Mouse (Mus musculus) limb, embryonic 10.5 days (tissue): Measurements from ENCODE around the gene I830077J02Rik. TPM values are rescaled to one million over a fixed set of nuclear protein-coding genes. Genes with fewer than 3 reads are reported as not detected.
"Not testable (repeated sequence)": the region's sequence is repeated elsewhere in the genome, so short reads cannot be mapped to it uniquely, and the experiment has no call there.

Experiments used
- DNase-seq: peaks from one replicate; pipeline ENCODE4 v3.0.0-alpha.2; 2017; ENCODE audit warnings: low spot score
- H3K27ac ChIP-seq: fragments of 300-500 bp; sonication (generic); 2 replicates; pipeline ENCODE4 v1.5.1; 2016; ENCODE audit warnings: mild to moderate bottlenecking
- H3K27me3 ChIP-seq: fragments of 300-500 bp; sonication (generic); 2 replicates; pipeline ENCODE4 v1.6.1; 2016; ENCODE audit warnings: low read depth, mild to moderate bottlenecking; ENCODE audit not compliant: poor library complexity, severe bottlenecking
- H3K36me3 ChIP-seq: fragments of 300-500 bp; sonication (generic); 2 replicates; pipeline ENCODE4 v1.6.1; 2016; ENCODE audit warnings: mild to moderate bottlenecking, moderate library complexity
- H3K4me1 ChIP-seq: fragments of 300-500 bp; sonication (generic); 2 replicates; pipeline ENCODE4 v1.6.1; 2016
- H3K4me3 ChIP-seq: fragments of 300-500 bp; sonication (generic); 2 replicates; pipeline ENCODE4 v1.5.1; 2016; ENCODE audit warnings: mild to moderate bottlenecking, moderate library complexity
- H3K9me3 ChIP-seq: fragments of 300-500 bp; sonication (generic); replicated peaks from 2 replicates; pipeline ENCODE4 v1.6.1; 2016; ENCODE audit warnings: mild to moderate bottlenecking
- WGBS: fragments of 180-500 bp; shearing (Covaris S2); methylation state at CpG from one replicate; pipeline ENCODE4 v1.1.7; 2016; 5-methylcytosine and 5-hydroxymethylcytosine counted together
- polyA plus RNA-seq: library from polyadenylated mRNA; unstranded; fragments of >200 nt; fragmentation: Nextera tagmentation; extraction: Ambion mirVana; gene quantifications from 2 replicates; pipeline ENCODE4 v1.2.1, GENCODE M21; 2016

The I830077J02Rik gene
- polyA plus RNA-seq, 1 experiment from 2014 or later: 0.41 TPM

DNA sequence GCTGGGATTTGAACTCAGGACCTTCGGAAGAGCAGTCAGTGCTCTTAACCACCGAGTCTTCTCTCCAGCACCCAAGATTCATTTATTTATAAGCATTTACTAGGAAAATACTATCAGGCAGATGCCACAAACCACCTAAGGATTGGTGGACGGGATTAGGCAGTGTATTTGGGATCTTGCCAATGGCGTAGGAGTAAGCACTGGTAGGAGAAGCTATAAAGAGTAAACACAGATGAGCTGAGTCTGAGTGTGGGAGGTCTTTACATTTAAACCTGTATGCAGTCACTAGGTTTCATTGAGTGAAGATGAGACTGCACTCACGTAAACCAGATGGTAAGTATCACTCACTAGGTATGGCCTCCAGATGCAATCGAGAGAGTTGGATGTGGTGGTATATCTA, 1.5 kb upstream of the I830077J02Rik start:
- DNase-seq: no peak
- H3K9me3 ChIP-seq: no peaks in the 10 kb centered on the region
- no peaks in the 10 kb centered on the region for H3K27me3 ChIP-seq
- no peak overlapping the region for H3K27ac ChIP-seq
- WGBS: 94% methylated on average over 6 of the region's 6 CpGs
- peaks cover 18% of the 10 kb centered on the region for H3K36me3 ChIP-seq
- H3K4me1 ChIP-seq: no peaks in the 10 kb centered on the region
- no peak overlapping the region for H3K4me3 ChIP-seq

DNA sequence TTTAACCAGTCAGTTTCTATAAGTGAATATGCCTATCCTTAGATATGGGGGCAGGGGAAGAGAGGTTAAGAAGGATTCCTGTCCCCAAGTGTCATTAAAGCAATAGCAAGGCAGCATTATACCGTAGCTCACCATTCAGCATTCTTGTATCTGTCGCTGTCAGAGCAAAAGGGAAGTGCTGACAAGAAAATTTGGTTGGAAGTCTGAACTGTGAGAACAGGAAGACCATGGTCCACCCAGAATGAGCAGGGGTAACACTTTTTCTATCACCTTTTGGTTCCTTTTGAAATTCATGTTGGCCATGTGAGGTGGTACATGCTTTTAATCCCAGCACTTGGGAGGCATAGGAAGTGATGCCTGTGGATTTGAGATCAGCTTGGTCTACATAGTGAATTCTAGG, 1.4 kb downstream of the I830077J02Rik start:
- no peaks in the 10 kb centered on the region for H3K9me3 ChIP-seq
- no peak overlapping the region for H3K27ac ChIP-seq
- no peak for DNase-seq
- no peaks in the 10 kb centered on the region for H3K36me3 ChIP-seq
- H3K4me1 ChIP-seq: no peaks in the 10 kb centered on the region
- WGBS: 91% methylated on average over 2 of the region's 2 CpGs
- no peak overlapping the region for H3K4me3 ChIP-seq
- no peaks in the 10 kb centered on the region for H3K27me3 ChIP-seq

DNA sequence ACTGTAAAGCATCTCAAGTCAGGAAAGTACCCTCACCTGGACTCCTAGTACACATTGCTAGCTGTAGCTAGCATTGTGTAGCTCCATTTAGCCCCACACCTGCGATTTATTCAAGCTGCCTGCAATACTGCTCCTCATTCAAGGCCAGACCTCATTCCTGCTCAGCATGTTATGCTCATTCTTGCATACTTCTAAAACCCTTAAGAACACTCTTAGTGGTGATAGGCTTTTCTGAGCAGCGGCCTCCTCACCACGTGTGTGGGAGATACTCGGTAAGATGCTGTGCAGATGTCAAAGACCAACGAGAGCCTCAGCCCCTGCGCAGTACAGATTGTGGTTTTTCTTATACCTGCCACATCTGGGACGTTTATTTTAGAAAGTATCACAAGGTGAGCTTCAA, 2.6 kb downstream of the I830077J02Rik start:
- no peak for DNase-seq
- 90% methylated on average over 7 of the region's 7 CpGs for WGBS
- Histone ChIP-seq H3K4me3 (no peak overlapping the region), H3K36me3 (no peaks in the 10 kb centered on the region), H3K4me1 (no peaks in the 10 kb centered on the region), H3K9me3 (no peaks in the 10 kb centered on the region), H3K27ac (no peak overlapping the region), H3K27me3 (no peaks in the 10 kb centered on the region)

DNA sequence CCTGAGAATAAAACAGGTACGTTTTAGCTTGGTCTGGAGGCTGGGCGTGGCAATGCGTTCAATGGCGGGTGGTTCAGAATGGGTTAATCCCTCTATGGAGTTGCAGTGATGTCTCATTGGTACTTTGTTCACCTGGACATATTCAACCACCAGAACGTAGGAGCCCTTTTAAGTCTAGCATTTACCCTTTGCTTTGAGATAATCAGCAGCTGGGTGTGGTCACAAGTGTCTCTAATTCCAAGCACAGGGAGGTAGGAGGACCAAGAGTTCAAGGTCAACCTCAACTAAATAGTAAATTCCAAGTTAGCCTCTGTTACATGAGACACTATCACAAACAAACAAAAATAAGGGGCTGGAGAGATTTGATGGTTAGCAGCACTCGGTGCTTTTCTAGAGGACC, 3.7 kb downstream of the I830077J02Rik start:
- Histone ChIP-seq H3K4me1 (no peaks in the 10 kb centered on the region), H3K27ac (no peak overlapping the region), H3K36me3 (no peaks in the 10 kb centered on the region), H3K4me3 (no peak overlapping the region), H3K9me3 (no peaks in the 10 kb centered on the region), H3K27me3 (no peaks in the 10 kb centered on the region)
- DNase-seq: no peak
- 89% methylated on average over 6 of the region's 6 CpGs for WGBS

DNA sequence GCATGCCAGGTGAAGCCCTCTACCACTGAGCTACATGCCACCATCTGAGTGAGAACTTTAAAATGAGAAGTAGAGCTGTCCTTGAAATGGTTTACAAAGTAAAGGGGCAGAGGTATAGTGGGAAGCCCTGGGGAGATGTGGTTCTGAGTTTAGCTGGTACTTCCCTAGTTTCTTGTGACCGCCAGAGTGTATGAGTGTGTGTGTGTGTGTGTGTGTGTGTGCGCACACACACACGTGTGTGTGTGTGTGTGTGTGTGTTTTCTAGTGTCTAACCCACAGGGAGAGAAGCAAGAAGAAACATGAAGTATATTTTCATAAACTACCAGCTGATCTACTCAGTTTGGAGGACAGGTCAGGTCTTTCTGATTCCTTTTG, 4.3 kb downstream of the I830077J02Rik start:
- Histone ChIP-seq H3K4me3 (no peak overlapping the region), H3K9me3 (no peaks in the 10 kb centered on the region), H3K27me3 (no peaks in the 10 kb centered on the region), H3K4me1 (no peaks in the 10 kb centered on the region), H3K27ac (no peak overlapping the region), H3K36me3 (no peaks in the 10 kb centered on the region)
- 90% methylated on average over 3 of the region's 3 CpGs for WGBS
- DNase-seq: no peak

DNA sequence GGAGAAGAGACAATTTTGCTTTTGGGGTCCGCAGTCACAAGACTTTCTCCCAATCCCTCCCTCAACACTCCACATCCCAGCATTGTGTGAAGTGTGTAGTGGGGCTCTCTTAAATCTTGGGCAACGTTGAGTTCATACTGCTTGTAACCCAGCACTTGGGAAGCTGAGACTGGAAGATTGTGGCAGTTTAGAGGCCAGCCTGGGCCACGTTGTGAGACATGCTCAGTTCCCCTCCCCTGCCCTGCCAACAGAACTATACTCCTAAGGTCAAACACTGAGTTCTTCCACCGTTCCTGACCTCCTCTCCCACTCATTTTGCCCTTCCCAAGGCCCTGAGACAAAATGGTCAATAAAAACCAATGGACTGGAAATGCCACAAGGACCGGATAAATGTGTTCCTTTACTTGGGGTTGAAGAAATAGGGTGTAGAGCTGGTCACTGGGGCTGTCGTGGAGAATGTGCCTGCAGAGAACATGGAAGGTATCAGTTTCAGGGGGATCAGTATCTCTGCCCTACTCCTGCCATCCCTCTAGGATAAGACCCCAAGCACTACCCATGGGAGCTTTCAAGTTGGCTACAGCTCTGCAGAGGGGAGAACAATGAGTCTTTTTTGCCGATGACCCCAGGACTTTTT, 4.8 kb downstream of the I830077J02Rik start:
- Histone ChIP-seq H3K4me1 (no peaks in the 10 kb centered on the region), H3K27me3 (no peaks in the 10 kb centered on the region), H3K27ac (no peak overlapping the region), H3K9me3 (no peaks in the 10 kb centered on the region), H3K4me3 (no peak overlapping the region), H3K36me3 (no peaks in the 10 kb centered on the region)
- WGBS: 83% methylated on average over 7 of the region's 7 CpGs
- DNase-seq: no peak

DNA sequence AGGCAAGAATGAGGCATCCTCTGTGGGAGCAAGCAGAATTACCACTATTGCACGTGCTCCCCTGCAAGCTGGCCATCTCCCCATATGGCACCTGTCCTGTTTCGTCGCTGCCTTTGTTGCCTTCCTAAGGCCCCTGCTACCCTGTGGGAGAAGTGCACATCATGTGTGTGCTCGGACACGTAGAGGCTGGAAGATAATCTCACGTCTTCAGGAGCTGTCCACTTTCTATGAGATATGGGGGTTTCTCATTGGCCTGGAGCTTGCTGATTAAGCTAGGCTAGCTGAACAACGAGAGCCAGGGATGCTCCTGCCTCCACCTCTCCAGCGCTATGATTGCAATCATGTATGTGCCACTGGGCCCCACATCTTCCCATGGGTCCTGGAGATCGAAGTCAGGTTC, 7.8 kb downstream of the I830077J02Rik start:
- no peaks in the 10 kb centered on the region for H3K36me3 ChIP-seq
- no peaks in the 10 kb centered on the region for H3K9me3 ChIP-seq
- no peaks in the 10 kb centered on the region for H3K27me3 ChIP-seq
- no peak for DNase-seq
- H3K4me3 ChIP-seq: no peak overlapping the region
- H3K27ac ChIP-seq: no peak overlapping the region
- 92% methylated on average over 9 of the region's 9 CpGs for WGBS
- H3K4me1 ChIP-seq: no peaks in the 10 kb centered on the region

DNA sequence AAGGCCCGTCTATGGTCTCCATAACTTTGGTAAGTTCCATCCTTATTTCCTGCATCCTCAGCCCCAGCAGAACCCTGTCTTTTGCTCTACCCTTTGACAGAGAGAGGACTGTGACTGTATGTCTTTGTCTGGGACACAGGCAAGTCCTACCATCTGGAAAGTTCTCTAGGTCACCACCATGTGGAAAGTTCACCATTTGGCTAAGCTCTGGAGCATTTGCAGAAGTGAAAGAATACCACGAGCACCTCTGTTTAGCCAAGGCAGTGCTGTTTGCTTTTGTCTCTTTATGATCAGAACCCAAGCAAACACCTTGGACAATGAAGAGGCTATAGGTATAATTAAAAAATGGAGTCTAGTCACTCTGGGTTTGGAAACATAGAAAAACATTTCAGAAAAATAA, 10.5 kb downstream of the I830077J02Rik start:
- Histone ChIP-seq H3K36me3 (no peaks in the 10 kb centered on the region), H3K4me1 (0 out of 2 replicates have a peak, but pooled peaks cover 3% of the 10 kb centered on the region), H3K9me3 (no peaks in the 10 kb centered on the region), H3K27ac (no peak overlapping the region), H3K27me3 (no peaks in the 10 kb centered on the region), H3K4me3 (no peak overlapping the region)
- no peak for DNase-seq
- WGBS: 76% methylated on average over 2 of the region's 2 CpGs

DNA sequence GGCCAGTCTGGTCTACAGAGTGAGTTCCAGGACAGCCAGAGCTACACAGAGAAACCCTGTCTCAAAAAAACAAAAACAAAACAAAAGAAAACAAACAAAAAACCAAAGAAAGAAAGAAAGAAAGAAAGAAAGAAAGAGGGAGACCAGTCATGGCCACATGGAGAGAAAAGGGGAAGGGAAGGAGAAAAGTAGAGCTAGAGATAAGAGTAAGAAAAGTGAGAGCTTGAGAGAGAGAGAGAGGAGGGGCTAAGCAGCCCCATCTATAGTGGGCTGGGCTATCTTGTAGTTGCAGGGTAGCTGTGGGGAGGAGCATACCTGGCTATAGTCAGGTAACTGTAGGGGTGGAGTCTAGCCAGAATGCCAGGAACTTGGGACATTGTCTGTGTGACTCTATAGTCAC, 11.7 kb downstream of the I830077J02Rik start:
- H3K9me3 ChIP-seq, H3K27ac ChIP-seq, DNase-seq, H3K4me3 ChIP-seq, H3K36me3 ChIP-seq, H3K4me1 ChIP-seq, H3K27me3 ChIP-seq: not testable (repeated sequence)

DNA sequence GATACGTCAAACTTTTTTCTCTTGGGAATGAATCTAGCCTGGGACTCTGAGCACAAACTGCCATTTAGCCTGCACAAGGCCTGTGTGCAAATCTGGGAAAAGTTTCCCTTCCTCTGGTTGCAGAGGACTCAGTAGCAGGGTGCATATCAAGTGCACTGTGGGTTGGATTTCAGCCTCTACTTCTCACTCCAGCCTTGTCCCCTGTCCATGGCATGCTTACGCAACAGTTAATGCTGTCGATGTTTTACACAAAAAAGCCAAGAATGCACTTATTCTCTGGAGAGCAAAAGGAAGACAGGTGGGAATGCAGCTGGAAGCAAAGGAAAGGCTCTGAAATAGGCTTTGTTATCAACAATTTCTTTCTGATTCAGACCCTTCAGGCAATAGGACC, 14.1 kb downstream of the I830077J02Rik start:
- H3K4me3 ChIP-seq: no peak overlapping the region
- H3K36me3 ChIP-seq: no peaks in the 10 kb centered on the region
- no peak overlapping the region for H3K27ac ChIP-seq
- no peak for DNase-seq
- H3K27me3 ChIP-seq: no peaks in the 10 kb centered on the region
- WGBS: 88% methylated on average over 3 of the region's 3 CpGs
- H3K9me3 ChIP-seq: no peaks in the 10 kb centered on the region
- 0 out of 2 replicates have a peak, but pooled peaks cover 3% of the 10 kb centered on the region for H3K4me1 ChIP-seq

DNA sequence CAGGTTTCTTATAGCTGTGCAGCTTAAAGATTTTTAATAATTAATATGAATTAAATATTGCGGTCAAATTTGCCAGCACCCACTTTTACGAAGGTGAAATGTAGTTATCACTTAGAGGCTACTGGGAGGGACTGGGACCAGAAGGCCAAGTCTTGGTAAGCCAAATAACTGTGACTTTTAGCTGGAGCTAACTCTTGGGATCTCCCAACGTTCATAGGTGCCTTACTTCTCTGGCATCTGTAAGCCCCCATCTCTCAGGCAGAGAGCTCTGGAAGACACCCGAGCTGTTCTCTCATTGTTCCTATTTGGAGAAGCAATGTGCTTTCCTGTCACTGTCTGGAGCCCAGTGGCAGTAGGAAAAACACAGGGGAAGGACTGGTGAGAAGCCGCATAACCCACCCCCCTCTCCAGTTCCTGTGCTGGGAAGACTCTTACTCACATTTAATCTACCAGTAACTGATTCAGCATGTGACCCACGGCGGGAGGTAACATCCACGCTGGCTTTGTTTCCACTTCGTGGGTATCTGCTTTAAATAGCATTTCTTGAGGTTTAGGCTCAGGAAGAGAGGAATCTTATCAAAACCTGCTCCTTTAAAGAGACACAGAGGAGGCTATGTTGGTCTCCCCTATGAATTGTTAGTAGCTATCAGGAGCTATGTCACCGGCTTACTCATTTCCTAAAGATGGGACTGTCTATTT, 14.7 kb downstream of the I830077J02Rik start:
- 74% methylated on average over 10 of the region's 10 CpGs for WGBS
- Histone ChIP-seq H3K27ac (no peak overlapping the region), H3K4me1 (0 out of 2 replicates have a peak, but pooled peaks cover 3% of the 10 kb centered on the region), H3K27me3 (no peaks in the 10 kb centered on the region), H3K36me3 (no peaks in the 10 kb centered on the region), H3K4me3 (no peak overlapping the region), H3K9me3 (no peaks in the 10 kb centered on the region)
- no peak for DNase-seq

DNA sequence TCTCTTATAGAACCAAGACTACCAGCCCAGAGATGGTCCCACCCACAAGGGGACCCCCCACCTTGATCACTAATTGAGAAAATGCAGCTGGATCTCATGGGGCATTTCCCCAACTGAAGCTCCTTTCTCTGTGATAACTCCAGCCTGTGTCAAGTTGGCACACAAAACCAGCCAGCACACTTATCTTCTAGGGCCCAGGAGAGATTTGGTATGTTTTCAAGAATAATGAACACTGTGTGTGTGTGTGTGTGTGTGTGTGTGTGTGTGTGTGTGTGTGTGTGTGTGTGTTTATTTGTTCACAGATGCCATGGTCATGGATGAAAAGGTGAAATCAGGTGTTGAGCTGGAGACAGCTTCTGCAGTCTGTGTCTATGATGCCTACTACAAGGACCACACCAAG, 16.0 kb downstream of the I830077J02Rik start:
- not testable (repeated sequence) for H3K36me3 ChIP-seq, H3K4me3 ChIP-seq, H3K9me3 ChIP-seq, DNase-seq, H3K27ac ChIP-seq, H3K27me3 ChIP-seq, H3K4me1 ChIP-seq

DNA sequence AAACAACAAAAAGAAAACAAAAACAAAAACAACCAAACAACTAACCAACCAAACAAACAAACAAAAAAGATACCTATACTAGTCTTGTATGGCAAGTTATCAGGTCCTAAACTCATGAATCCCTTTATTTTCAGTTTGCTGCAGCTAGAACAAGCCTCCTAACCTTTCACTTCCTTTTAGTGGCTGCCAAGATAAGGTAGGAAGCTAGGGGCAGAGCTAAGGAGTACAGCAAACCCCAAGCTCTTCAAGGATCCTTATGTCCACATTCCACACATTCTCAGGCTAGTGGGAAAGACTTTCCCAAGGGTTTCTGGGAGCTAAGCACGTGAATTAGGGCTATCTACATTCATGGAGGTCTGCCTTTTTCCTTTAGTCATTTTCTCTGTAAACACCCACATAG, 17.2 kb downstream of the I830077J02Rik start:
- H3K36me3 ChIP-seq: no peaks in the 10 kb centered on the region
- DNase-seq: no peak
- H3K4me3 ChIP-seq: no peak overlapping the region
- WGBS: 59% methylated on average over 1 of the region's 1 CpGs
- no peaks in the 10 kb centered on the region for H3K27me3 ChIP-seq
- no peaks in the 10 kb centered on the region for H3K9me3 ChIP-seq
- H3K4me1 ChIP-seq: 0 out of 2 replicates have a peak, but pooled peaks cover 3% of the 10 kb centered on the region
- H3K27ac ChIP-seq: no peak overlapping the region
